Mouse (Mus musculus) left cerebral cortex, adult 11 months (tissue): ENCODE measurements around the gene Plekha7.

Experiments
- DNase-seq: peaks from one replicate; pipeline ENCODE4 v3.0.0; 2022; ENCODE audit warnings: low spot score

The Plekha7 gene

GRCm38 (mm10) chr7:116288996-116289395 lies 19.2 kb downstream of the Plekha7 start:
- no peak for DNase-seq

- DNase-seq: no peak
Measured at GRCm38 (mm10) chr7:116287959-116288358, 20.2 kb downstream of the Plekha7 start.

- DNase-seq: no peak
Measured at GRCm38 (mm10) chr7:116286611-116287355, 21.4 kb downstream of the Plekha7 start.

DNA sequence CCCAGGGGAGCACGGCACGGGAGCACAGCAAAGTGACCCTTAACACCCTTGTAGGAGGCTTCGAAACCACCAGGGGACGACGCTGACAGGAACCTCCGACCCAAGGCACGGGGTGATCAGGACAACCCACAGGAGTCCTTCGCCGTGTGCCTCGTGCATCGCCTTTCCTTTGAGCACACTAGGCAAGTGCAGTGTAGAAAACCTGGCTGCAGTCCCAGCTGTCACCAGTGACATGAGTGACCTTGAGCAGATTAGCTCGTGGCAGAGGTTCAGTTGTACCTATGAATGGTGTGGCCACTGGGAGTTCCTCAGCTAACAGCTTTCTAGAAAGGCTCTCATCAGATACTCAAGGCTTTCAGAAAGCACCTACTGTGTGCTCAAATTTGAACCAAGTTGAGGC lies 22.0 kb downstream of the Plekha7 start:
- DNase-seq: no peak

DNA sequence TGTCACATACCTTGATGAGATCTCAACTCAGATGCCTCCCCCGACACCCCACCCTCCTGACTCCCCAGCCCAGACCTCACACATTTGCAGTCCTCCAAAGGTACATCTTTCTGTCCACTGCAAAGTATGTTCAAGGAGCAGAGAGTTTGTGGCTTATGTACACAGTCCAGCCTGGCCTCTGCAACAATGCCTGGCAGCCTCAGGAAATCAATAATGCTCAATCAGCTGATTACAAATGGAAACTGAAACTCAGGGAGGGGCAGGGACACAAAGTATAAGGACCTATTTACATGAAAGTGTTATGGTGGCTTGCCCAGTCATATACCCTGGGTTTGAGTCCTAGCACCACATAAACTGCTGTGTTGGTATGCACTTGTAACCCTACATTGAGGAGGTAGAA lies 23.0 kb downstream of the Plekha7 start:
- no peak for DNase-seq

DNA sequence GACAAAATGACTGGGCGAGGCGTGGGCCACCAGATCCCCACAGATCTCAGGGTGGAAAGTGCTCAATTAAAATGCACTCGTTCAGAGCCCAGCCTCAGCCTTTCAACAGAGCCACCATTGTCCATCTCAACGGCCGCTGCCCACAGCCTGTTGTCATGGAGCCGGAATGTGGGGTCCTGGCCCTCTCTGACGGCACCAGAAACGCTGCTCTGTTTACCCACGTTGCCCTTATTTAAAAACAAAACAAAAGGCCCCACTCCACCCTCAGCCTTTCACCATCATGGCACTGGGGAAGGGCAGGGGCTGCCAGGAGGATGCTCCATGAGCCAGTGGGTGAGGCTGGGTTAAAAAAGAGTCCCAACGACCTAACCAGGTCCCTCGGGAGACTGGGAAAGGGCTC lies 25.4 kb downstream of the Plekha7 start:
- no peak for DNase-seq

GRCm38 (mm10) chr7:116280126-116280525 lies 28.1 kb downstream of the Plekha7 start:
- DNase-seq: no peak

GRCm38 (mm10) chr7:116278280-116278679 lies 29.9 kb downstream of the Plekha7 start:
- DNase-seq: no peak

DNA sequence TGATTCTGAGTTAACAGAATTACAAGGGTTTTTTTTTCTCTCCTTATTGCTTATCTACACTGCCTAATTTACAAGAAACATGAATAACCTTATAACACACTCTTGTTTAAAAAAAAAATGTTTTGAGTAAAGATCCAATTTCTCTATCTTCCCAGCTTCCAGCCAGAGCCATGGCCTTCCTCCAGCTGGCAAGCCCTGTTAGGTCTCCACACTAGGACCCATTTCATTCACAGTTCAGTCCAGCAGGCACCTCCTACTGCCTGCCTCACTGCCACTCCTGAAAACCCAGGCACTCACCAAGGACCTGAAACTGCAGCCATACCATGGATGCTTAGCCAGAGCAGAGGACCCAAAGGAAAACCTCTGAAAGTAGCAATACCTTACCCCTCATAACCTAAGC lies 31.9 kb downstream of the Plekha7 start:
- DNase-seq: no peak

- no peak for DNase-seq
Measured at GRCm38 (mm10) chr7:116273111-116273510, 35.1 kb downstream of the Plekha7 start.

DNA sequence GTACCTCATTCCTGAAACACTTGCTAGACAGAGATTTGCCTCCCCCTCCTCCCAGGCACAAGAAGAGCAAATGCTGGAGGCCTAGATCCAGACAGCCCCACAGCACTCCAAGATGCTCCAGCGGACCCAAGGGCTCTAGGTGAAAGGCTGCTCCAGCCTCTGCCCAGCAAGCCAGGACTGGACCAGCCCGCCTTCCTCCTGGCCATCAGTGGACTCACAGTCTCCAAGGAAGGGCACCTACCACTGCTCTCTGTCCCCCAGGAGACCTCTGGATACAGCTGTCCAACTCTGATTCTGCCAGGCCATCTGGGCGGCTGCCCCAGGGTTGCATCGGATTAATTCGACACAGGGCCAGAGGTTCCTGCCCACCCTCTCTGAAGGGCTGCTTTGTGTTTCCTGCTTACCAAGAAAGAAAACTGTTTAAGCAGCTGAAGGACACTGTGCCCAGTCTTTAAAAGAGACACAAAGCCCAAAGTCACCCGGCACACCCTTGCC lies 38.6 kb downstream of the Plekha7 start:
- DNase-seq: no peak

- no peak for DNase-seq
Measured at GRCm38 (mm10) chr7:116268113-116268926, 39.9 kb downstream of the Plekha7 start.

DNA sequence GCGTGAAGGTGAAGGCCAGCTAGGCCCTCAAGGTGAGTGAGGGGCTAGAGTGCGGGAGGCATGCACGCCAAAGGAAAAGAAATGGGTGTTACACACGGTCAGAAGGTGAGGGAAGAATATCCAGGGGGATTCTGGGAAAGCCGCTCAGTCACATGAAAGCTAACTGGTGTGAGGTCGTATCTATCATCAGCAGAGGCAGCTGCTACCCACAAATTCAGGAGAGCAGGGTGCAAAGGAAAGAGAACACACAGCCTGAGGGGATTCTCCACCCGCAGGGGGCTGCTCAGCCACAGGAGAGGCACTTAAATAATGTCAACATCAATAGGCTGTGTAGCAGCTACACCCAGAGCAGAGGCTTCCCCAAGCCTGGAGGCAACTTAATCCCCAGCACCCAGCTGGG lies 44.9 kb downstream of the Plekha7 start:
- no peak for DNase-seq

GRCm38 (mm10) chr7:116262508-116262907 lies 45.7 kb downstream of the Plekha7 start:
- no peak for DNase-seq

GRCm38 (mm10) chr7:116262101-116262500 lies 46.1 kb downstream of the Plekha7 start:
- DNase-seq: no peak

DNA sequence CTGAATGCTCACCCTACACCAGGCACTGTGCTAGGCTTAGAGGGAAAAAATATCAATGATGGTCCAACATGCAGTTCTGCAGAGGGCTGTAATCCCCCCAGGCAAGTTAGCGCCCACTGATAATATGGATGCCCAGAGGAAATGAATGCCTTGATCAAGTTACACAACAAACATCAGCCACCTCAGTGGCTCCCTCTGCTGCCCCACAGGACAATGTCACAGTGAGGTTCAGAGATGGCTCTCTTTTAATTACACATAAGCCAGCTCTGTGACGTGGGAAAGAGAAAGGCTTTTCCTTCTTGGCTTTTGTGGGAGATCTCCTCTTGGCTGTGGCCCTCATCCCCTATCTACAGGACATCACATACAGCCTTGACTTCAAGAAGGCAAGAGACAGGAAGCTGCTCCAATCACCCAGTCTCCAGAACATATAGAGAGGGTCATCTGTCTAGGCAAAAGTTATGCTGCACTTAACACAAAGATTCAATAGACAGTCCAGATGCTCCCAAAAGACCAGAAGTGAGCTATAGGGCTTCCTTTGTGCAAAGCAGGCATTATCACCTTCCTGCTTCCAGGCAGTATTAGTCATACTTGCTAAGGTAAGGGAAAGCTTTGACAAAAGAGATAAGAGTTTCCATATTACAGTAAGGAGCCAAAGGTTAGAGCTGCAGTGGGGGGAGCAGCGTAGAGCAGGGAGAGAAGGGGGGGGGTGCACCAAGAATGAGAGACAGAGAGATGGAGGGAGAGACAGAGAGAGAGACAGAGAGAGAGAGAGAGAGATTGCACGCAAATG lies 47.2 kb downstream of the Plekha7 start:
- no peak for DNase-seq

DNA sequence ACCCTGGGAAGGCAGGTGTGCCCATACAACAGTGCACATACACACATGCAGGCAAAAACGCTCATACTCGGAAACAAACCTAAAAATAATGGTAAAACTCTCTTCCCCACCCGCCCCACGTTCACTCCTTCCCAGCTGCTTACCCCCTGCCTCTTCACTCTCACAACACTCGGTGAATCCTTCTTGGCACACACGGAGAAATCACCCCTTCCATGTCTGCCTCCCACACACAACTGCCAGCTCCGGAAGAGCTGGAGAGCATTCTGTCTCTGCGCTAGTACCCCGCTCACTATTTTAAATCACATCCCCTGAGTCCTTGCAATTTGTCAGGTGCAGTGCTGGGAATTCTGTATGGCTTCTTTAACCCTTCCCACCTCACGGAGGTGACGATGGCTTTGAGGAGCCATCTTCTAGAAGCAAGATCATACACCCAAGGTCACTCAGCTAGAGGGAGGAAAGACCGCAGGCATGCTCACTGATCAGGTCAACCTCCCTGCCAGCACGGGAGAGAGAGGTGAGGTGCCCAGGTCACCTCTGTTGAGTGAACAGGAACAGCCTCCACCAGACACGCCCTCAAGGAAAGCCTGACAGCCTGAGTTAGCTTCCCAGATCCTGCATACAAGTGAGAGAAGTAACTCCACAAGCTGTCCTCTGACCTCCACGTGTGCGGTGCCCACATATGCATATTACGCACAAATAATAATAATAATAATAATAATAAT lies 49.6 kb downstream of the Plekha7 start:
- peak; percentile 68 for DNase-seq

- DNase-seq: no peak
Measured at GRCm38 (mm10) chr7:116257953-116258352, 50.2 kb downstream of the Plekha7 start.

- DNase-seq: no peak
Measured at GRCm38 (mm10) chr7:116255664-116256063, 52.5 kb downstream of the Plekha7 start.

GRCm38 (mm10) chr7:116254660-116255059 lies 53.5 kb downstream of the Plekha7 start:
- no peak for DNase-seq

GRCm38 (mm10) chr7:116252470-116252869 lies 55.7 kb downstream of the Plekha7 start:
- DNase-seq: no peak

GRCm38 (mm10) chr7:116251516-116251915 lies 56.7 kb downstream of the Plekha7 start:
- no peak for DNase-seq
